Mouse (Mus musculus) kidney, embryonic 14.5 days (tissue): ENCODE measurements around the gene Tmem128. TPM values are rescaled to one million over a fixed set of nuclear protein-coding genes. Genes with fewer than 3 reads are reported as not detected.

Experiments
- ATAC-seq: fragments of 200-750 bp; cut with Nextera tagmentation; 2 replicates; pipeline ENCODE4 v1.8.0; 2017; ENCODE audit warnings: moderate number of reproducible peaks, mild to moderate bottlenecking, moderate TSS enrichment, moderate library complexity; ENCODE audit not compliant: low FRiP score, low TSS enrichment
- H3K27ac ChIP-seq: fragments of 300-500 bp; sonication (generic); 2 replicates; pipeline ENCODE4 v1.5.1; 2014; ENCODE audit warnings: low read depth, mild to moderate bottlenecking, low read length, moderate library complexity, mixed read lengths
- H3K27me3 ChIP-seq: fragments of 300-500 bp; sonication (generic); 2 replicates; pipeline ENCODE4 v1.6.1; 2014; ENCODE audit warnings: mild to moderate bottlenecking, low read length; ENCODE audit not compliant: control insufficient read depth, insufficient read depth
- H3K36me3 ChIP-seq: fragments of 300-500 bp; sonication (generic); 2 replicates; pipeline ENCODE4 v1.6.1; 2014; ENCODE audit warnings: low read length, mixed read lengths; ENCODE audit not compliant: control insufficient read depth, insufficient read depth
- H3K4me1 ChIP-seq: fragments of 300-500 bp; sonication (generic); 2 replicates; pipeline ENCODE4 v1.6.1; 2014; ENCODE audit warnings: low read length, mixed read lengths; ENCODE audit not compliant: control insufficient read depth, insufficient read depth
- H3K4me2 ChIP-seq: fragments of 300-500 bp; sonication (generic); replicated peaks from 2 replicates; pipeline ENCODE4 v1.6.1; 2014; ENCODE audit warnings: low read depth, mild to moderate bottlenecking, low read length
- H3K4me3 ChIP-seq: fragments of 300-500 bp; sonication (generic); 2 replicates; pipeline ENCODE4 v1.5.1; 2014; ENCODE audit warnings: mild to moderate bottlenecking, low read length
- H3K9ac ChIP-seq: fragments of 300-500 bp; sonication (generic); 2 replicates; pipeline ENCODE4 v1.6.1; 2014; ENCODE audit warnings: low read depth, mild to moderate bottlenecking, low read length, moderate library complexity
- H3K9me3 ChIP-seq: fragments of 300-500 bp; sonication (generic); 2 replicates; pipeline ENCODE4 v1.6.1; 2016; ENCODE audit warnings: low read length; ENCODE audit not compliant: control insufficient read depth
- WGBS: fragments of 180-500 bp; shearing (Covaris S2); extraction: QIAGEN DNeasy Blood & Tissue Kit; methylation state at CpG from one replicate; pipeline ENCODE4 v1.1.7; 2014; 5-methylcytosine and 5-hydroxymethylcytosine counted together
- polyA plus RNA-seq: library from polyadenylated mRNA; unstranded; fragments of >200 nt; fragmentation: Nextera tagmentation; extraction: Ambion mirVana; gene quantifications from 2 replicates; pipeline ENCODE4 v1.2.1, GENCODE M21; 2014

Gene Tmem128
- polyA plus RNA-seq, 1 experiment from 2014 or later, result 103 TPM

DNA sequence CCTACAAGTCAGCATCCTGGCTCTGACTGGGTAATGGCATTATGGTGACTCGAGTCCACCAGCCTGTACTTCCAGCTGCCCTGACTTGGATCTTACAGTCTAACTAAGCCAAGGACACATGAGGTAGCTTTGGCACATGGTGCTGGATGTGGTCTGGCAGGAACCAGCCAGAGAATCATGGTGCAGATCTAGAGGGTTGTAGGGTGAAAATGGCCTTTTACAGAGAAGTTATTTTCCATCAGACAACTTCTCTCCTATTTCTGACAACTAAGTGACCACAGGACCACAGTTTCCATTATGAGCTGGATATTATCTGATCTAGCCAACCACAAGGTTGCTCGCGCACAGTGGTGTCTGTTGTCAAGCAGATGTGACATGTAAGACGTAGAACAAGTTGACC lies 13.8 kb downstream of the Tmem128 start:
- Histone ChIP-seq H3K9ac (no peak overlapping the region), H3K9me3 (no peaks in the 10 kb centered on the region), H3K4me3 (no peak overlapping the region), H3K4me2 (no peak overlapping the region), H3K4me1 (peaks cover 9% of the 10 kb centered on the region; the same call in 1 of the 2 replicates), H3K27me3 (peaks cover 40% of the 10 kb centered on the region), H3K36me3 (peaks cover 8% of the 10 kb centered on the region), H3K27ac (no peak overlapping the region)
- 81% methylated on average over 4 of the region's 4 CpGs for WGBS
- no peak for ATAC-seq

DNA sequence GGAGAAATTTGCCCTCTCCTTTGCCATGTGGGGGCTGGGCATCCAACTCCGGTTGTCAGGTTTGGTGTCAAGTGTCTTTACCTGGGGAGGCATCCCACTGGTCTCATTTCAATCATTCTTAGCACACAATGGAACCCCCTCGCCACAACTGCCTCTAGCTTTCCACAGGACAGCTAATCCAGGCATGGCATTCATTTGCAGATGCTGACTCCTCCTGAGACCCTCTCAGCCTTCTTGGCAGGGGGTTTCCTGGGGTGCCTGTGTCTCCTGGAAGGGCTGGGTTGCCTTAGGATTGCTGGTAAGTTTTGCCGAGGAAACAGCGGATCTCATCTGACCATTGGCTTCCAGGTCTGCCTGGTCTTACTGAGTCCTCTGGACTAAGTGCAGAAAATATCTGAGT lies 15.8 kb downstream of the Tmem128 start, which contains the start of gene Otop1:
Otop1 (plus strand) TSS at position 202 of the 400 bp plus-strand sequence.
- ATAC-seq, result no peak
- no peak within 1 kb of the TSS for H3K27ac ChIP-seq
- 0 out of 2 replicates have a peak, but pooled peaks cover 3% of the 10 kb centered on the region for H3K36me3 ChIP-seq
- peaks cover 9% of the 10 kb centered on the region; the same call in 1 of the 2 replicates for H3K4me1 ChIP-seq
- no peak within 1 kb of the TSS for H3K9ac ChIP-seq
- H3K4me2 ChIP-seq, result no peak within 1 kb of the TSS
- no peaks in the 10 kb centered on the region for H3K9me3 ChIP-seq
- WGBS, result 8% methylated on average over 4 of the region's 4 CpGs
- H3K4me3 ChIP-seq, result peak within 1 kb of the TSS; percentile 32; the same call in 1 of the 2 replicates
- H3K27me3 ChIP-seq, result peaks cover 49% of the 10 kb centered on the region

DNA sequence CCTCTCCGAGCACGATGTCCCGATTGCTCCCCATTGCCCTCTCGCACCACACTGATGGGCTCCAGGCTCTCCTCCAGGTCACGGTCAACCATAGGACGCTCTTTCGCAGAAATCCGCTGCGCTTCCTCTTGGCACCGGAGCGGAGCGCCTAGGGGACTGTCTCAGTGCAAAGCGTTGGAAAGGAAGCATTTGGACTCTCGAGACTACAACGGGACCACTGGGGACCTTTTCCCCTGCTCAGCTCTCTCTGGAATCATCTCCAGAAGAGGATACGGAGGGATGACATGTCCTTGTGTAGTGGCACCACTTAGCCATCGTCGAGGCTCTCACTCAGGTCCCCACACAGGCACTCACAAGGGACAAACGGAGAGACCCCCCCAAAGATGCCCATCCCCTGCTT lies 16.5 kb downstream of the Tmem128 start:
- no peak overlapping the region for H3K4me2 ChIP-seq
- H3K4me3 ChIP-seq, result 0 out of 2 replicates have a peak overlapping the region, but pooled peaks have one; percentile 32
- H3K36me3 ChIP-seq, result no peaks in the 10 kb centered on the region
- no peaks in the 10 kb centered on the region for H3K9me3 ChIP-seq
- 2% methylated on average over 19 of the region's 19 CpGs for WGBS
- peaks cover 9% of the 10 kb centered on the region; the same call in 1 of the 2 replicates for H3K4me1 ChIP-seq
- H3K9ac ChIP-seq, result no peak overlapping the region
- no peak overlapping the region for H3K27ac ChIP-seq
- ATAC-seq, result no peak
- H3K27me3 ChIP-seq, result peaks cover 49% of the 10 kb centered on the region

DNA sequence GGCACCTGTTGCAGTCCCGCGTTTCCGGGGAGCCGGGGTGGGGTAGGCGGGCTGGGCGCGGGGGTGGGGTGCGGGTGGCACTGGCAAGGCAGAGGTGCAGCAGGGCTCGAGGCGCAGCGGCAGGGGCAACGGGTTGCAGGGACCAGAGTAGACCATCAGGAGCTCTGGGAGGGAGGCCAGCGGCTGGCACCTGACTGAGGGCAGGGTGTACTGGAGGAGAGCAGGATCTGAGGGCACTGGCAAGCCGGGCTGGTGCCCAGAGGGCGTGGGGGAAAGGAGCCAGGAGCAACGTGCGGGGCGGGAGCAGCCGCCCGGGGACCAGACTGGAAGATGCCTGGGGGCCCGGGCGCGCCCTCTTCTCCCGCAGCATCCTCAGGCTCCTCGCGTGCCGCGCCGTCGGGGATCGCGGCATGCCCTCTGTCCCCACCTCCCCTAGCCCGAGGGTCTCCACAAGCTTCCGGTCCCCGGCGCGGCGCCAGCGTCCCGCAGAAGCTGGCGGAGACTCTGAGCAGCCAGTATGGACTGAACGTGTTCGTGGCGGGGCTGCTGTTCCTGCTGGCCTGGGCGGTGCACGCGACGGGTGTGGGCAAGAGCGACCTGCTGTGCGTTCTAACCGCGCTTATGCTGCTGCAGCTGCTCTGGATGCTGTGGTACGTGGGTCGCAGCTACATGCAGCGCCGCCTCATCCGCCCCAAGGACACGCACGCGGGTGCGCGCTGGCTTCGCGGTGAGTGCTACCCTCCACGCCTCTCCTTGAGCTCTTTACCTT lies 17.3 kb downstream of the Tmem128 start:
- Histone ChIP-seq H3K4me3 (peak overlapping the region; percentile 32), H3K9ac (no peak overlapping the region), H3K9me3 (no peaks in the 10 kb centered on the region), H3K27me3 (peaks cover 49% of the 10 kb centered on the region), H3K4me1 (peaks cover 9% of the 10 kb centered on the region; the same call in 1 of the 2 replicates), H3K4me2 (peak overlapping the region; percentile 40), H3K36me3 (no peaks in the 10 kb centered on the region), H3K27ac (no peak overlapping the region)
- ATAC-seq, result peak; percentile 38
- WGBS, result 1% methylated on average over 51 of the region's 65 CpGs

DNA sequence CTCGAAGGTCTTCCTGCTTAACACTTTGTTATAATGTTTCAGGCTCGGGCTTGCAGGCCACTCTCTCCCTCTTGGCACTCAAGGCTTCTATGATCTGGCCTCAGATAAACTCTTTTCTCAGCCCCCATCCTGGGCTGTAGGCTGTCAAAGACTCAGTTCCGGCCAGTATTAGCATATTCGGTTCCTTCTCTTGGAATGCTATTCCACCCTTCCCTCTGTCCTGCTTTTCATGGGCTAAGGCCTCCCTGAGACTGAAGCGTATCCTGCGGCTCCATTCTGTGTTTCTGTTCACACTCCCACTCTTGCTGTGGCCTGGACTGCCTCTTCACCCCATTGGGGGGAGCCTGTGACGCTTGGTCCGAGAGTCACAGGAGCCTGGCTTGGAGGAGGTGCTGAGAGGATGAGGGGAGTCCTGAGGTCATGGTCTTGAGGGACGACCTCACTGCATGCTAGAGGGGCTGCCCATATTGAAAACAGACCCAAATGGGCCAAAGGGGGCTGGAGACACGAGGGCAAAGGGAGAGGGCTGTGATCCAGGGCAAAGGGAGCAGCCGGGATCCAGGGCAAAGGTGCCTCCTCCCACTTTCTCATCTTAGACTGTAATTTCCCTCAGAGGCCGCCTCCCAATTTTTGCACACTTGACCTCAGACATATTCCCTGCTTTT lies 18.1 kb downstream of the Tmem128 start:
- peak overlapping the region; percentile 40 for H3K4me2 ChIP-seq
- no peak for ATAC-seq
- no peak overlapping the region for H3K27ac ChIP-seq
- no peaks in the 10 kb centered on the region for H3K9me3 ChIP-seq
- peaks cover 9% of the 10 kb centered on the region; the same call in 1 of the 2 replicates for H3K4me1 ChIP-seq
- no peak overlapping the region for H3K9ac ChIP-seq
- no peaks in the 10 kb centered on the region for H3K36me3 ChIP-seq
- H3K4me3 ChIP-seq, result no peak overlapping the region
- WGBS, result 10% methylated on average over 12 of the region's 12 CpGs
- peaks cover 49% of the 10 kb centered on the region for H3K27me3 ChIP-seq

DNA sequence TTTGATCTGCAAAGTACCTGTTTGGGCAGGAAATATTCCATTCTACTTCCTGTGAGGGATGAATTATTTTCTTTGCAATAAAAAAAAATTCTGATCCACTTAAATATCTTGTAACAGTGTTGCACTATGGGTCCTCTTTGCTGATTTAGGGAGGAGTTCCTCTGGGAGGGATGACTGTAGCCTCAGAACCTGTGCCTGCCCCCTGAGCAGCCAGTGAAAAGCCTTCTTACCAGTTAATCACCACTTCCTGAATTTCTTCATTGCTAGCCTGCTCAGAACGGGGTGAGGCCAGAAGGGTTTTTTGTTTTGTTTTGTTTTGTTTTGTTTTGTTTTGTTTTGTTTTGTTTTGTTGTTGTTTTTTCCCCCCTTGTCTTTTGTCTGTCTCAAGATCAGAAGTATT lies 20.1 kb downstream of the Tmem128 start:
- H3K9ac ChIP-seq, result no peak overlapping the region
- H3K4me1 ChIP-seq, result peaks cover 9% of the 10 kb centered on the region; the same call in 1 of the 2 replicates
- H3K9me3 ChIP-seq, result no peaks in the 10 kb centered on the region
- no peak overlapping the region for H3K4me2 ChIP-seq
- 24% methylated on average over 1 of the region's 1 CpGs for WGBS
- no peak overlapping the region for H3K27ac ChIP-seq
- no peak overlapping the region for H3K4me3 ChIP-seq
- H3K27me3 ChIP-seq, result peaks cover 42% of the 10 kb centered on the region
- no peaks in the 10 kb centered on the region for H3K36me3 ChIP-seq
- no peak for ATAC-seq

DNA sequence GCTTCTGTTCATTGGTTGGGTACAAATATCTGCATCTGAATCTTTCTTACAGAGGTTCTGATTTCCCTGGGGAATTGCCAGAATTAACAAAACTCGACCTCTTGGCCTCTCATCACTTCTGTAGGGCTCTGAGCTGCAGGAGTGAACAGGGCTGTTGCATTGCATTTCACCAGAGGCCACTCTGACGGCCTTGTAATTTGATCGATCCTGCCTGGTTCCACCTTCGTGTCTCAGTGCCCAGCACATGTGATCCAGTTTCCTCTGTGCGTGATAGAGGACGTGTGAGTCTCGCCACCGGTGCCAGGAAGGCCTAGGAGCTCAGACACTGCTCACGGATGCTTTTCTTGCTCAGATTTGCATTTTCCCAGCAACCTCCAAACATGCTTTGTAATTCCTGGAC lies 25.7 kb downstream of the Tmem128 start:
- 36% methylated on average over 9 of the region's 9 CpGs for WGBS
- no peak for ATAC-seq
- H3K36me3 ChIP-seq, result no peaks in the 10 kb centered on the region

DNA sequence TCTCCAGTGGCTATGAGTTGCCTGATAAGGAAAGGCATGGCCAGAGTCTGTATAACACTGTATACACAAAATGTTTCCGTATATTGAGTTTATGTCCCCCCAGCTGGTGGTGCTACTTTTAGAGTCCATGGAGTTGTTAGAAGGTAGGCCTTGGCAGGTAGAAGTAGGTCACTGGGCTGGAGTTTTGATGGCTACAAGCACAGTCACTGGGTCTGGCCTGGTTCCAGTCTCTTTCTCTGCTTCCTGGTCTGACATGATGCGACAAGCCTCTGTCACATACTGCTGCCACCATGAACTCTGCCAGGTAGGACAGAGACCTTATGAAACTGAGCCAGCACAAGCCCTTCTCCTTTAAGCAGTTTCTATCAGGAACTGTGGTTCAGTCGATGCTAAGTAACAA lies 28.5 kb downstream of the Tmem128 start:
- H3K9ac ChIP-seq, result no peak overlapping the region
- 89% methylated on average over 3 of the region's 3 CpGs for WGBS

More for the DNA sequence above, 25.7 kb downstream of the Tmem128 start:
- Histone ChIP-seq H3K9me3 (no peaks in the 10 kb centered on the region), H3K4me3 (no peak overlapping the region), H3K27me3 (no peaks in the 10 kb centered on the region), H3K27ac (no peak overlapping the region), H3K9ac (no peak overlapping the region), H3K4me2 (no peak overlapping the region), H3K4me1 (no peaks in the 10 kb centered on the region)

More for the DNA sequence above, 28.5 kb downstream of the Tmem128 start:
- H3K27me3 ChIP-seq, result no peaks in the 10 kb centered on the region
- no peaks in the 10 kb centered on the region for H3K4me1 ChIP-seq
- H3K9me3 ChIP-seq, result no peaks in the 10 kb centered on the region
- no peak overlapping the region for H3K4me3 ChIP-seq
- H3K27ac ChIP-seq, result no peak overlapping the region
- H3K36me3 ChIP-seq, result no peaks in the 10 kb centered on the region
- H3K4me2 ChIP-seq, result no peak overlapping the region
- no peak for ATAC-seq
